Mouse (Mus musculus) common myeloid progenitor, adult 5-6 weeks (primary cell): ENCODE measurements around the gene Zmym4. TPM values are rescaled to one million over a fixed set of nuclear protein-coding genes. Genes with fewer than 3 reads are reported as not detected.
"Not testable (repeated sequence)": the region's sequence is repeated elsewhere in the genome, so short reads cannot be mapped to it uniquely, and the experiment has no call there.

Source experiments
- ATAC-seq: replicated peaks from 2 replicates; pipeline ENCODE4 v1.8.0; 2016; ENCODE audit warnings: low read depth, mild to moderate bottlenecking, moderate TSS enrichment, inconsistent platforms; ENCODE audit not compliant: poor library complexity, severe bottlenecking
- total RNA-seq: library from RNA; stranded (forward); fragments of 200-1000, 187-1606 nt; gene quantifications from 2 replicates; pipeline ENCODE4 v1.2.3, GENCODE M21; 2017

The Zmym4 gene
- total RNA-seq, 1 experiment from 2014 or later: 57.0 TPM

GRCm38 (mm10) chr4:126950801-126951200 lies 17.1 kb downstream of the Zmym4 start:
- not testable (repeated sequence) for ATAC-seq

- ATAC-seq: no peak
These were observed 24.5 kb downstream of the Zmym4 start for GRCm38 (mm10) chr4:126943421-126943820.

- no peak for ATAC-seq
These were observed 25.1 kb downstream of the Zmym4 start for GRCm38 (mm10) chr4:126942846-126943245.

GRCm38 (mm10) chr4:126927701-126928100 lies 40.2 kb downstream of the Zmym4 start:
- no peak for ATAC-seq

- peak; percentile 32; the same call in 1 of the 2 replicates for ATAC-seq
These were observed 78.1 kb downstream of the Zmym4 start for GRCm38 (mm10) chr4:126889879-126890278.

GRCm38 (mm10) chr4:126885953-126886352 lies 82.0 kb downstream of the Zmym4 start:
- ATAC-seq: no peak

- ATAC-seq: no peak
These were observed 84.3 kb downstream of the Zmym4 start for GRCm38 (mm10) chr4:126883602-126884001.

- no peak for ATAC-seq
These were observed 88.2 kb downstream of the Zmym4 start for GRCm38 (mm10) chr4:126879560-126880275.

- no peak for ATAC-seq
These were observed 95.2 kb downstream of the Zmym4 start for GRCm38 (mm10) chr4:126872717-126873116.

- ATAC-seq: no peak
These were observed 99.2 kb downstream of the Zmym4 start for GRCm38 (mm10) chr4:126868699-126869098.

GRCm38 (mm10) chr4:126861514-126862266 lies 106.2 kb downstream of the Zmym4 start:
- ATAC-seq: peak; percentile 68

GRCm38 (mm10) chr4:126860268-126860986 lies 107.5 kb downstream of the Zmym4 start:
- ATAC-seq: no peak

- ATAC-seq: no peak
These were observed 115.0 kb downstream of the Zmym4 start for GRCm38 (mm10) chr4:126852971-126853370.

GRCm38 (mm10) chr4:126850778-126851080 lies 117.2 kb downstream of the Zmym4 start:
- no peak for ATAC-seq

GRCm38 (mm10) chr4:126850019-126850777 lies 117.7 kb downstream of the Zmym4 start:
- no peak for ATAC-seq

- no peak for ATAC-seq
These were observed 121.0 kb downstream of the Zmym4 start for GRCm38 (mm10) chr4:126846971-126847370.

GRCm38 (mm10) chr4:126845664-126846063 lies 122.3 kb downstream of the Zmym4 start:
- no peak for ATAC-seq

GRCm38 (mm10) chr4:126842911-126843310 lies 125.0 kb downstream of the Zmym4 start:
- ATAC-seq: no peak

GRCm38 (mm10) chr4:126840996-126841560 lies 126.9 kb downstream of the Zmym4 start:
- ATAC-seq: no peak

GRCm38 (mm10) chr4:126839873-126840272 lies 128.1 kb downstream of the Zmym4 start:
- peak; percentile 96 for ATAC-seq
